16 mouse cellular contexts compared by ENCODE assay signal in genomic region chr12:80830820-80831219, GRCm38 (mm10). TPM values are rescaled to one million over a fixed set of nuclear protein-coding genes. Genes with fewer than 3 reads are reported as not detected.
DNase-seq lines count a peak whose midpoint lies in the region; ATAC-seq and TF ChIP-seq lines count a peak whose summit lies in the region.
"Had no signal": no experiment of that assay in that cellular context is flagged by ENCODE, and none has a peak within 500 bp of the region (broad histone marks: within the 10 kb centered on the region; RNA-seq: fewer than 3 reads in every experiment).

No protein-coding gene starts in this region.

- no peak for TF ChIP-seq CTCF in gastrocnemius, adult 2 months (IDR thresholded peaks at IDR 0.05)
- no peak for TF ChIP-seq CTCF in liver, postnatal 0 days (IDR thresholded peaks at IDR 0.05; ENCODE audit: low read depth)

- ATAC-seq in hindbrain, embryonic 15.5 days (ENCODE audit: low FRiP score, low read depth): no peak
- no peak for ATAC-seq in hindbrain, embryonic 13.5 days (ENCODE audit: low FRiP score)
- ATAC-seq in lung, embryonic 16.5 days (ENCODE audit: low read depth): no peak
- ATAC-seq in liver, postnatal 0 days: no peak

- 75% methylated on average over 2 of the region's 2 CpGs for WGBS in hindbrain, embryonic 15.5 days
- WGBS in hindbrain, embryonic 13.5 days: 81% methylated on average over 2 of the region's 2 CpGs
- 39% methylated on average over 2 of the region's 2 CpGs for whole genome bisulfite sequencing in lung, embryonic 16.5 days
- WGBS in liver, postnatal 0 days (ENCODE audit: insufficient replicate concordance): 43% methylated on average over 2 of the region's 2 CpGs

- H3K27me3 ChIP-seq in hindbrain, embryonic 15.5 days: no peaks in the 10 kb centered on the region
- no peaks in the 10 kb centered on the region for H3K27me3 ChIP-seq in hindbrain, embryonic 13.5 days
- no peaks in the 10 kb centered on the region for H3K27me3 ChIP-seq in lung, embryonic 16.5 days (ENCODE audit: control insufficient read depth, insufficient read depth, low read depth, low read length)
- H3K27me3 ChIP-seq in liver, postnatal 0 days (ENCODE audit: insufficient read depth, low read length): no peaks in the 10 kb centered on the region
- H3K27me3 ChIP-seq: embryonic facial prominence, embryonic 13.5 days; hindbrain, embryonic 12.5 days; megakaryocyte, embryonic 14.5 days had no signal

- intact Hi-C loops in gastrocnemius, adult 2 months (cut with DNase I): no loop called here

- no peak overlapping the region for H3K4me2 ChIP-seq in hindbrain, embryonic 15.5 days
- H3K4me2 ChIP-seq in hindbrain, embryonic 13.5 days: no peak overlapping the region
- no peak overlapping the region for H3K4me2 ChIP-seq in lung, embryonic 16.5 days (ENCODE audit: low read depth, low read length)
- H3K4me2 ChIP-seq in liver, postnatal 0 days (ENCODE audit: low read depth, low read length): no peak overlapping the region
- H3K4me2 ChIP-seq: embryonic facial prominence, embryonic 13.5 days; hindbrain, embryonic 12.5 days had no signal

- TF ChIP-seq EP300 in liver, postnatal 0 days (IDR thresholded peaks at IDR 0.05; ENCODE audit: low read depth): no peak

- H3K36me3 ChIP-seq in hindbrain, embryonic 15.5 days: no peaks in the 10 kb centered on the region
- 0 out of 2 replicates have a peak, but pooled peaks cover 3% of the 10 kb centered on the region for H3K36me3 ChIP-seq in hindbrain, embryonic 13.5 days
- 0 out of 2 replicates have a peak, but pooled peaks cover 2% of the 10 kb centered on the region for H3K36me3 ChIP-seq in lung, embryonic 16.5 days (ENCODE audit: control insufficient read depth, insufficient read depth, low read length)
- H3K36me3 ChIP-seq in liver, postnatal 0 days (replicated peaks; ENCODE audit: insufficient read depth, low read length): peaks cover 23% of the 10 kb centered on the region
- H3K36me3 ChIP-seq: hindbrain, embryonic 12.5 days had no signal

- no peak overlapping the region for H3K9ac ChIP-seq in hindbrain, embryonic 15.5 days
- H3K9ac ChIP-seq in hindbrain, embryonic 13.5 days: no peak overlapping the region
- H3K9ac ChIP-seq in lung, embryonic 16.5 days (ENCODE audit: low read length): no peak overlapping the region
- H3K9ac ChIP-seq in liver, postnatal 0 days (replicated peaks): no peak overlapping the region
- H3K9ac ChIP-seq: embryonic facial prominence, embryonic 13.5 days; hindbrain, embryonic 12.5 days had no signal

- H3K9me3 ChIP-seq in hindbrain, embryonic 15.5 days: no peaks in the 10 kb centered on the region
- H3K9me3 ChIP-seq in hindbrain, embryonic 13.5 days: no peaks in the 10 kb centered on the region
- H3K9me3 ChIP-seq in lung, embryonic 16.5 days (ENCODE audit: control insufficient read depth, low read length): no peaks in the 10 kb centered on the region
- H3K9me3 ChIP-seq in liver, postnatal 0 days (ENCODE audit: low read length): no peaks in the 10 kb centered on the region
- H3K9me3 ChIP-seq: embryonic facial prominence, embryonic 13.5 days; hindbrain, embryonic 12.5 days; megakaryocyte, embryonic 14.5 days had no signal

- H3K27ac ChIP-seq in gastrocnemius, adult 2 months: peak overlapping the region; percentile 90
- 0 out of 2 replicates have a peak overlapping the region, but pooled peaks have one; percentile 6 for H3K27ac ChIP-seq in hindbrain, embryonic 15.5 days (replicated peaks)
- H3K27ac ChIP-seq in hindbrain, embryonic 13.5 days: no peak overlapping the region
- H3K27ac ChIP-seq in lung, embryonic 16.5 days (ENCODE audit: low read length): peak overlapping the region; percentile 27
- H3K27ac ChIP-seq in liver, postnatal 0 days (ENCODE audit: low read depth): peak overlapping the region; percentile 64
- H3K27ac ChIP-seq: embryonic facial prominence, embryonic 13.5 days; hindbrain, embryonic 12.5 days; stomach, postnatal 0 days had no signal

- peaks cover 3% of the 10 kb centered on the region; the same call in 1 of the 2 replicates for H3K4me1 ChIP-seq in hindbrain, embryonic 15.5 days (replicated peaks)
- peaks cover 12% of the 10 kb centered on the region for H3K4me1 ChIP-seq in hindbrain, embryonic 13.5 days (replicated peaks)
- H3K4me1 ChIP-seq in lung, embryonic 16.5 days (replicated peaks; ENCODE audit: control insufficient read depth, insufficient read depth, low read length): peaks cover 41% of the 10 kb centered on the region
- H3K4me1 ChIP-seq in liver, postnatal 0 days (ENCODE audit: insufficient read depth): peaks cover 54% of the 10 kb centered on the region

- DNase-seq in gastrocnemius, adult 2 months: no peak
- DNase-seq in gastrocnemius, adult 18-20 months (ENCODE audit: low spot score): no peak
- no peak for DNase-seq in lung, postnatal 10 days
- no peak for DNase-seq in liver, postnatal 0 days
- DNase-seq in MN1 (ENCODE audit: low spot score): no peak
- DNase-seq: cerebellum, adult 18-20 months; gastrocnemius, postnatal 14 days; kidney, adult 18-20 months; thymus, postnatal 25 days had no signal

- H3K4me3 ChIP-seq in gastrocnemius, adult 2 months: no peak overlapping the region
- no peak overlapping the region for H3K4me3 ChIP-seq in hindbrain, embryonic 15.5 days
- H3K4me3 ChIP-seq in hindbrain, embryonic 13.5 days: no peak overlapping the region
- H3K4me3 ChIP-seq in lung, embryonic 16.5 days (ENCODE audit: low read length): no peak overlapping the region
- H3K4me3 ChIP-seq in liver, postnatal 0 days (ENCODE audit: low read depth, low read length): no peak overlapping the region
- H3K4me3 ChIP-seq: embryonic facial prominence, embryonic 13.5 days; hindbrain, embryonic 12.5 days; megakaryocyte, embryonic 14.5 days had no signal

RNA-seq across cellular contexts. Expression of gene Susd6, which starts 40.5 kb away (rescaled TPM):
- total RNA-seq in gastrocnemius, adult 2 months (2021): 10 to 100 TPM; 37.7 to 41.1 TPM
- total RNA-seq in gastrocnemius, adult 18-20 months (2021): 10 to 100 TPM; 39.3 to 43.9 TPM
- 12.6 and 13.1 TPM in 2 replicates for polyA plus RNA-seq in hindbrain, embryonic 15.5 days (2015; fragmentation: Nextera tagmentation; extraction: Ambion mirVana)
- 11.4 and 12.8 TPM in 2 replicates for polyA plus RNA-seq in hindbrain, embryonic 13.5 days (2015; fragmentation: Nextera tagmentation; extraction: Ambion mirVana)
- 21.9 and 22.8 TPM in 2 replicates for polyA plus RNA-seq in lung, embryonic 16.5 days (2015; fragmentation: Nextera tagmentation; extraction: Ambion mirVana)
- 8.6 and 10.8 TPM in 2 replicates for polyA plus RNA-seq in liver, postnatal 0 days (2015; fragmentation: Nextera tagmentation; extraction: Ambion mirVana)
